Comparison of ENCODE assay signal across 32 mouse cellular contexts in the genomic region with DNA sequence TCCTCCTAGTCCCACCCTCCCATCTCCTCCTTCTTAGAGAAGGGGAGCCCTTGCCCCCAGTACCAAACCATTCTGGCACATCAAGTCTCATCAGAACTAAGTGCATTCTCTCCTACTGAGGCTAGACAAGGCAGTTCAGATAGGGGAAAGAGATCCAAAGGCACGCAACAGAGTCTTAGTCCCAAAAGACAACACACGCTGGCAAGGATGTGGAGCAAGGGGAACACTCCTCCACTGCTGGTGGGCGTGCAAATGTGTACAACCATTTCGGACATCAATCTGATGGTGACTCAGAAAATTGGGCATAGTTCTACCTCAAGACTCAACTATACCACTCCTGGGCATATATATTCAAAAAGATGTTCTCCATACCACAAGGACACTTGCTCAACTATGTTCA.
"Had no signal": no experiment of that assay in that cellular context is flagged by ENCODE, and none has a peak within 500 bp of the region (broad histone marks: within the 10 kb centered on the region; RNA-seq: fewer than 3 reads in every experiment).

No protein-coding gene starts in this region.

- H3K4me2 ChIP-seq: heart, embryonic 12.5 days; heart, embryonic 13.5 days; heart, embryonic 15.5 days; hindbrain, embryonic 12.5 days; hindbrain, embryonic 13.5 days; hindbrain, embryonic 14.5 days; hindbrain, embryonic 15.5 days; intestine, embryonic 15.5 days; kidney, embryonic 15.5 days had no signal

- H3K27ac ChIP-seq: heart, embryonic 13.5 days; heart, embryonic 15.5 days; hindbrain, embryonic 10.5 days; hindbrain, embryonic 12.5 days; hindbrain, embryonic 13.5 days; hindbrain, embryonic 14.5 days; hindbrain, embryonic 15.5 days; hindbrain, postnatal 0 days; intestine, embryonic 15.5 days; kidney, embryonic 15.5 days; kidney, postnatal 0 days; layer of hippocampus, adult 2 months; left cerebral cortex, adult 2 months had no signal

- ATAC-seq: hindbrain, embryonic 16.5 days; hindbrain, postnatal 0 days; inflammation-experienced regulatory T-cells, adult 6 months; intestine, embryonic 15.5 days; intestine, embryonic 16.5 days; intestine, postnatal 0 days had no signal

- DNase-seq: heart, postnatal 10 days; heart, postnatal 14 days; kidney, adult 11 months; kidney, adult 18-20 months; kidney, adult 2 months; kidney, adult 8-10 months; kidney, adult 9 months; kidney, postnatal 10 days; kidney, postnatal 14 days; kidney, postnatal 25 days; kidney, postnatal 36 days; kidney, postnatal 4 days; layer of hippocampus, adult 9-11 months; layer of hippocampus, postnatal 36 days had no signal

- H3K4me3 ChIP-seq: heart, embryonic 12.5 days; heart, embryonic 13.5 days; heart, embryonic 15.5 days; hindbrain, embryonic 10.5 days; hindbrain, embryonic 12.5 days; hindbrain, embryonic 13.5 days; hindbrain, embryonic 15.5 days; intestine, embryonic 15.5 days; kidney, embryonic 15.5 days; layer of hippocampus, adult 2 months; left cerebral cortex, adult 2 months had no signal

- H3K9me3 ChIP-seq: heart, embryonic 12.5 days; heart, embryonic 13.5 days; heart, embryonic 15.5 days; hindbrain, embryonic 10.5 days; hindbrain, embryonic 12.5 days; hindbrain, embryonic 13.5 days; hindbrain, embryonic 15.5 days; intestine, embryonic 15.5 days; kidney, embryonic 15.5 days had no signal

- H3K4me1 ChIP-seq: heart, embryonic 12.5 days; heart, embryonic 13.5 days; heart, embryonic 15.5 days; hindbrain, embryonic 10.5 days; hindbrain, embryonic 12.5 days; hindbrain, embryonic 13.5 days; hindbrain, embryonic 15.5 days; intestine, embryonic 15.5 days had no signal

- H3K9ac ChIP-seq: heart, embryonic 12.5 days; heart, embryonic 13.5 days; heart, embryonic 15.5 days; hindbrain, embryonic 12.5 days; hindbrain, embryonic 13.5 days; hindbrain, embryonic 14.5 days; hindbrain, embryonic 15.5 days; intestine, embryonic 15.5 days; kidney, embryonic 15.5 days had no signal

- H3K27me3 ChIP-seq: heart, embryonic 13.5 days; heart, embryonic 15.5 days; hindbrain, embryonic 12.5 days; hindbrain, embryonic 13.5 days; hindbrain, embryonic 15.5 days; intestine, embryonic 15.5 days; kidney, embryonic 15.5 days had no signal

- H3K36me3 ChIP-seq: heart, embryonic 12.5 days; heart, embryonic 13.5 days; heart, embryonic 15.5 days; hindbrain, embryonic 10.5 days; hindbrain, embryonic 12.5 days; hindbrain, embryonic 13.5 days; hindbrain, embryonic 15.5 days; intestine, embryonic 15.5 days; kidney, embryonic 15.5 days had no signal
